Mouse (Mus musculus) cerebellum, postnatal 4 days (tissue): ENCODE results near the gene Rtraf.
"Not testable (repeated sequence)": the region's sequence is repeated elsewhere in the genome, so short reads cannot be mapped to it uniquely, and the experiment has no call there.

ENCODE experiments used
- DNase-seq, 2 experiments: peaks; one replicate each; pipeline ENCODE4 v3.0.0; 2022; ENCODE audit warnings: low spot score in 2 of 2, mixed read lengths in 1 of 2

The Rtraf gene

GRCm38 (mm10) chr14:19823321-19824142 lies at the start of gene Rtraf:
Rtraf (minus strand) TSS chr14:19823824.
- peak; percentile 87 to 96 for DNase-seq

GRCm38 (mm10) chr14:19867286-19867935 lies 43.8 kb upstream of the Rtraf start:
- no peak for DNase-seq

DNA sequence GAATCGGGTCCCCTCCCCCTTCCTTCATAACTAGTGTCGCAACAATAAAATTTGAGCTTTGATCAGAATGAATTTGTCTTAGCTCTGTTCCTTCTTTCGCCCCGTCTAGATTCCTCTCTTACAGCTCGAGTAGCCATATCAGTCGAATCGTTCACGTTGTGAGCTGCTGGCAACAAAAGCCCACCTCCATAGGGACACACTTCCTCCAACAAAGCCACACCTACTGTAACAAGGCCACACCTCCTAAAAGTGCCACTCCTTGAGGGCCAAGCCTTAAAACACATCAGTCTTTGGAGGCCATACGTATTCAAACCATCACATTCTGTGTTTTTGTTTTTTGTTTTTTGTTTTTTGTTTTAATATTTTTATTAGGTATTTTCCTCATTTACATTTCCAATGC lies 41.5 kb upstream of the Rtraf start:
- not testable (repeated sequence) for DNase-seq

DNA sequence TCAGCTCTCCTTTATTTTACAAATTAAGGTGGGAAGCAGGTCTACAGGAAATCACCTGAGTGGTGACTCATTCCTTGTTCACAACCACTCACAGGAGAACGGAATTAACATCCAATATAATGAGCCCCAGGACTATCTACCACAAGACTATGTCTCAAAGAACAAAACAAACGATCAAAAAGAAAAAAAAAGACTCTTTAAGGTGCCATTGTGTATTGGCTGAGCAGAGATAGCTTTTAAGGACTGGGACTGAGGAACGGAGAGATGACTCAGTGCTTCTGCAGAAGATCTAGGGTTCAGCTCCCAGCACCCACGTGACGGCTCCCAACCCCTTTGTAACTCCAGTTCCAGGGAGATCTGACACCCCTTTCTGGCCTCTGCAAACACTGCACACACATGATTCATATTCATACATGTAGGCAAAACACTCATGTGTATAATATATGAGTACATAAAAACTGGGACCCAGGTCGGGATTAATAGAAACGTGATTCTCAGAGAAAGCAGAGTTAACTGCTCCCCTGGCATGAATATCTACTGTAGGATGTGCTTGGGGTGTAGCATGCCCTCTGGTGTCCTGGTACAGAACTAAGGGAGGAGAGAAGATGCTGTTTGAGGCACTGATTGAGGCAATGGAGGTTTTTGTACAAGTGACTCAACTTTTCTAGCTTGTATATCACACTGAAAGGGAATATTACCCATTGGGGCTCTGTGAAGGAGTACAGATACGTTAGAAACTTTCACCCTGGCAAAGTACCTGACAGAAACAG lies 37.9 kb upstream of the Rtraf start:
- DNase-seq: no peak

DNA sequence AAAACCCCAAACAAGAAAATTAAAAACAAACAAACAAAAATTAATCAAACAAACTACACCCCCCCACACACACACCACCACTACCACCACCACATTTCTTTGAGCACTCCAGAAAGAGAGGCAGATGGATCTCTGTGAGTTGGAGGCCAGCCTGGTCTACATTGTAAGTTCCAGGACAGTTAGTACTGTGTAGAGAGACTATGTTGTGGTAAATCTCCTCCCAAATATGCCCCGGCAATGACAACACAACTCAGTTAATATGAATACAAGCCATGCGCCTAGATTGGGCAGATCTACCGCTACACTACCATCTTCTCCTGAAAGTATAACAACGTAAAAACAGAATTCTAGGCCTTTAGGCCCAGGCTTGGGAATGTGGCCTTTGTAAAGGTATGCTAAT lies 36.7 kb upstream of the Rtraf start:
- no peak for DNase-seq

GRCm38 (mm10) chr14:19858808-19859776 lies 35.5 kb upstream of the Rtraf start:
- DNase-seq: no peak

DNA sequence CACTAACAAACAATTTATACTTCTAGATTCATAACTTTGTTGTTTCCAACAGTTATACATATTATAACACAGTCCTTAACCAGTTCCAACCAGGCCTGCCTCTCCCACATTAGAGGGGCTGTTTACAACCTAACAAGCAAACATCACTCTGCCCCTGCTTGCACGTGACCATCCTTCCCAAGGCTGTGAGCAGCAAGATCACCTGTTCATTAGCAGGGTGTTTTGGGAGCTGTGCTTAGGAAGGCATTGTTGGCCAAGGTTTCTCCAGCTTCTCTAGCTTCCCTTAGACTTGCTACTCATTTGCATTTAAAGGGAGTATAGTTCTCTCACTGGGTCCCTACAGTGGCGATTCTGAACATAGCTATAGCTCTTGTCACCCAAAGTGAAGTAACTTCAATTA lies 34.7 kb upstream of the Rtraf start:
- no peak for DNase-seq

DNA sequence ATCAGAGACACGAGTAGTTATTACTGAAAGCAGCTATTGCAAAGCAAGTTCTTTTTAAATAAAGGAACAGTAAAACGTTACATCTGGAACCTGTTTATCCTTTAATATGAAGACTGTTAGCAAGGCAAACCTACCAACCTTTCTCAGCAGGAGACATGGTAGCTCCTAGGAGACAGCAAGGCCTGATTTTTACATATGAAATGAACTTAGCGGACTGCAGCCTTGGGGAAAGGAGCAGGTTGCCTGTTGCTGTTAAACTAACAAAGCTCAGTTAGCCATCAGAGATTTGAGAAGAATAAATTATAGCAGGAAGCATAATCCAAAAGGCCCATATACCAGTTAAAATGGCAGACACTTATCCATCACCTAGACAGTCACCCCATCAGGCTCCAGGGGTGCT lies 29.8 kb upstream of the Rtraf start:
- no peak for DNase-seq

- peak; percentile 52 to 74 for DNase-seq
Observed at GRCm38 (mm10) chr14:19839600-19840332, 16.1 kb upstream of the Rtraf start.

DNA sequence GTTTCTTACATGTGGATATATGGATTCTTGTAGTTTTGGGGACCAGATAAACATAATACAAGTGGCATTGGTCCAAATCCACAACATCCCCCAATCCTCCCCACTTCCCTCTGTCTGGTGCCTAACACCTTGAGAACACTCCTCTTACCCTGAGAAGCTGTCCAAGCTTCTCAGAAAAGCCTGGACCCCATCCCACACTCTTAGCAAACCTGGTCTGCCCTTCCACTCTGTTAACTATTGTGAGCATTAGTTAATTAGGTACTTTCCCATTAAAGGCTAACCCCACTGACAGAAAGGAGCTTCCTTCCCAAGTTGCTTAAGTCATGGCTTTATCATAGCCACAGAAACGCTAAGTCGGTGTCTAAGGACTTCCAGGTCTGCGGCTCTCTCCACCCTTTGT lies 12.7 kb upstream of the Rtraf start:
- no peak for DNase-seq

- no peak for DNase-seq
Observed at GRCm38 (mm10) chr14:19825481-19825880, 1.9 kb upstream of the Rtraf start.

DNA sequence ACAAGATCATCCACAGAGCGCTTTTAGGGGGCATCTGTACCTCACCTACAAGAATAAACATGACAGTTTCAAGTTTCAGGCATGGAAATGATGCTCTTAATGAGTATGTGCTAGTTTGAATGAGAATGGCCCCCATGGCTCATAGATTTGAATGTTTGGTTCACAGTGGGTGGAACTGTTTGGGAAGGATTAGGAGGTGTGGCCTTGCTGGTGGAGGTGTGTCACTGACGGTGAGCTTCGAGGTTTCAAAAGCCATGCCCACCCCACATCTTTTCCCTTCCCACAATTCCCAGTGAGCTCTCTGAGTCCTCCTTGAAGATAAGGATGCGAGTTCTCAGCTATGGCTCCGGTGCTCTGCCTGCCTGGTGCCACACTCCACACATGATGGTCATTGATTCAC lies 1.9 kb downstream of the Rtraf start:
- DNase-seq: no peak

GRCm38 (mm10) chr14:19817949-19818348 lies 5.7 kb downstream of the Rtraf start:
- peak; percentile 73 to 88 for DNase-seq

GRCm38 (mm10) chr14:19813061-19813460 lies 10.6 kb downstream of the Rtraf start:
- DNase-seq: no peak

DNA sequence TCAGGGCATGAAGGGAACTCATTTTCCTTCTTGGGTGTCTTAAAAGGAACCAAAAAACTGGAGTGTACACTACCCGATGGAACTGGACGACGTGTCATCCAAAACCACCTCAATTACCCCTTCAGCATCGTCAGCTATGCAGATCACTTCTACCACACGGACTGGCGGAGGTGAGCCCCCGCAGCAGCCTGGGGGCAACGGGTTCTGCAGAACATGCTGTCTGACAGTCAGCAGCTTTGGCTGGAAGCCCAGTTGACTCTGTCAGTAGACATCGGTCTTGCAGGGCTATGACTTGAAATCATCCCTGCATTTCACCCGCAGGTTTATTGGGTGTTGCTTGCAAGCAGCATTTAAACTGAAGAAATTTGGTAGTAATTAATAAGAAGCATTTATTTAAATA lies 13.7 kb downstream of the Rtraf start:
- no peak for DNase-seq

DNA sequence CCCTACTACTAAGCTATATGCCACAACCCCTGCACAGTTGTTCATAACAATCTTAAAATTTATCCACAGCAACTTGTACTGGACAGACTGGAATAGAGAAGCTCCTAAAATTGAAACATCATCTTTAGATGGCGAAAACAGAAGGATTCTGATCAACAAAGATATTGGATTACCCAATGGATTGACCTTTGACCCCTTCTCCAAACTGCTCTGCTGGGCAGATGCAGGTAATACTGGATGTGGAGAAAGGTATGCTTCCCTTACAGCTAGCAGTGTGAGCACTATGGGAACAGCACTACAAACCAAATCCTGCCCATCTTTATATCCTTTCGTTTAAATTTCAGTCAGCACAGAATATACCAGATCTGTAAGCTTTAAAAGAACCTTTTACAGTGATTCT lies 15.8 kb downstream of the Rtraf start:
- DNase-seq: no peak

DNA sequence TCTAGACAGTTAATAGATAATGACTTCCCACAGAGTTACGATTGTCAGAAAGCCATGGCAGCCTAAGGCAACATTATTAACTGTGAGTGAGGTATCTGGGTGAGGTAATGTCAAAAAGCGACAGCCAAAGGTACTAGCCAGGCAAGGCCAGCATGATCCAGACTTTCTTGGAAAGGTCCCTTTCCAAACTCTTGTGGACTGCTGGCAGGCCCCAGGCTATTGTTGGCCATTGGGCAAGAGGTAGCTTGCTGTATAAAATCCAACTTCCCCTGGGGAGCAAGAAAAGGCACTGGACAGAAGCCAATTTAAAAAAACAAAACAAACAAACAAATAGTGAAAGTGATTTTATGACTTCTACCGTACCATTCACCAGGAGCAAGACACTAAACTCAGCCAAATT lies 16.3 kb downstream of the Rtraf start:
- DNase-seq: no peak

GRCm38 (mm10) chr14:19803623-19804022 lies 20.0 kb downstream of the Rtraf start:
- no peak for DNase-seq

DNA sequence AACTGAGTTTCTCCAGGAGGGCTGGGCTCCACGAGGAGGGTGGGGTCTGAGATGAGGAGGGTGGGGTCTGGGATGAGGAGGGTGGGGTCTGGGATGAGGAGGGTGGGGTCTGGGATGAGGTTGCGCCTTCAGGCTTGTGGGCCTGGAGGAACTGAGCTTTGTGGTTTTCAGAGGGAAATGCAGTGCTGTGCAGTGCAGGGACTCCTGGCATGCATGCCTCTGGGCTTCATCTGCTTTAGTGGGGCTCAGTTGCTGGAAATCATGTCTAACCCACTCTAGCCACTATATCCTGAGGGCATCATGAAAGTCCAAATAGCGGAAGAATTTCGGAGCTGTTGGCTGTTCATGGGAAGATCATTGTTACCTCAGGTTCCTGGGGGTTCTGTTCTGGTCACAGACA lies 20.4 kb downstream of the Rtraf start:
- DNase-seq: no peak

DNA sequence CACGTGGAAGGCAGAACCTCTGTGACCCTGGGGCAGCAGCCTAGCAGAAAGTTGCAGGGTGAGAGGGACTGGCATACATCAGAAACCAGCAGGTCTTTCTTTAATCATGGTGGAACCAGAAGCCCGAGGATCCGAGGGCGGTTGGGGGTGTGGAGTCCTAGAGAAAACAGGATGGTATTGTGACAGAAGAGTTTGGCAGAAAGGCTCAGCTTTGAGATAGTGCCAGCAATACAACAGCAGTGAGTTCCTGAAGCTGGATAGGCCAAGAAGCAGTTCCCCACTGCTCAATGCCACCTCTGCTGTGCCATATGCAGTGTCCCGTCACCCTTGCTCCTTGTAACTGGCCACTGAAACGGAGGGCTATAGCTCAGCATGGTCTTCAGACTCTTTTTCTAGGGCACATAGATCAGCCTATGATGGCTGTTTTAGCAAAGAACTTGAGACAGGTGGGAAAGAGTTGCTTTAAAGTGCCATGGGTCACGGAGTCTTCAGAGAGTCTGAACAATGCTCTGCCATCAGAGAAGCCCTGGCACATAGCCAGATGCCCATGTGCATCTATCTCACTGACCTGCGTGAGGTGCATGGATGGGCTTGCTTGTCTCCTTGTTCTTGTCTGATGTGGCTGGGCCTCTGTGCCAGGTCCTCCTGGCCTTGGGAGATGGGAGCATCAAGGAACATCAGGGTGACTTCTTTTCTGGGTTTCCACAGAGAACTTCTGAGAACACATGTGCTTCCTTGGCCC lies 22.0 kb downstream of the Rtraf start:
- no peak for DNase-seq
